Mouse (Mus musculus) cortical plate, adult 2 months (tissue): Measurements from ENCODE around the gene Npb.

ENCODE experiments used
- CTCF ChIP-seq: fragments of 200-500 bp; IDR thresholded peaks from 2 replicates; pipeline ENCODE4 v1.5.1; 2011; ENCODE audit warnings: mild to moderate bottlenecking, control low read depth, low read length; ENCODE audit not compliant: insufficient read depth; ENCODE audit errors: extremely low read depth
- POLR2A ChIP-seq: fragments of 200-500 bp; IDR thresholded peaks from 2 replicates; pipeline ENCODE4 v1.6.1; 2011; ENCODE audit warnings: mild to moderate bottlenecking, low read length, control low read depth; ENCODE audit not compliant: insufficient read depth; ENCODE audit errors: extremely low read depth

- no peak for TF ChIP-seq CTCF
- TF ChIP-seq POLR2A: no peak
Measured at GRCm38 (mm10) chr11:120575940-120576339, 32.3 kb upstream of the Npb start.
